Mouse (Mus musculus) heart, adult 2 months (tissue): ENCODE results near the gene Tbc1d17. TPM values are rescaled to one million over a fixed set of nuclear protein-coding genes. Genes with fewer than 3 reads are reported as not detected.

Experiments used
- DNase-seq, 2 experiments: peaks; one replicate each; pipeline ENCODE4 v3.0.0; 2021
- H3K27ac ChIP-seq: fragments of 200-600 bp; 2 replicates; pipeline ENCODE4 v1.8.1; 2022
- H3K27me3 ChIP-seq: fragments of 200-500 bp; 2 replicates; pipeline ENCODE4 v1.6.1; 2012; ENCODE audit warnings: mild to moderate bottlenecking, low read length, inconsistent platforms, mixed read lengths; ENCODE audit not compliant: control insufficient read depth, insufficient read depth
- H3K36me3 ChIP-seq: fragments of 200-500 bp; 2 replicates; pipeline ENCODE4 v1.6.1; 2012; ENCODE audit warnings: low read length, inconsistent platforms; ENCODE audit not compliant: control insufficient read depth, insufficient read depth
- H3K4me1 ChIP-seq: fragments of 200-500 bp; 2 replicates; pipeline ENCODE4 v1.6.1; 2011; ENCODE audit warnings: low read length; ENCODE audit not compliant: control insufficient read depth, insufficient read depth
- H3K4me3 ChIP-seq: fragments of 200-600 bp; 2 replicates; pipeline ENCODE4 v1.8.1; 2022
- H3K79me2 ChIP-seq: fragments of 200-500 bp; replicated peaks from 2 replicates; pipeline ENCODE4 v1.6.1; 2012; ENCODE audit warnings: mild to moderate bottlenecking, inconsistent platforms, low read length, moderate library complexity, mixed read lengths; ENCODE audit not compliant: control insufficient read depth, insufficient read depth
- H3K9ac ChIP-seq: fragments of 200-500 bp; 2 replicates; pipeline ENCODE4 v1.6.1; 2012; ENCODE audit warnings: low read depth, mild to moderate bottlenecking, control low read depth, inconsistent platforms, low read length, mixed read lengths
- CTCF ChIP-seq: fragments of 200-600 bp; IDR thresholded peaks from 2 replicates; pipeline ENCODE4 v1.8.1; 2022; ENCODE audit warnings: antibody characterized with exemption, mild to moderate bottlenecking, moderate library complexity
- EP300 ChIP-seq: fragments of 200-500 bp; IDR thresholded peaks from 2 replicates; pipeline ENCODE4 v1.6.1; 2011; ENCODE audit warnings: low read depth, low read length, control low read depth; ENCODE audit not compliant: insufficient read depth
- POLR2A ChIP-seq: fragments of 200-500 bp; IDR thresholded peaks from 2 replicates; pipeline ENCODE4 v1.6.1; 2011; ENCODE audit warnings: mild to moderate bottlenecking, low read depth, low read length, control low read depth; ENCODE audit not compliant: insufficient read depth
- whole genome bisulfite sequencing: fragments of 180-500 bp; shearing (Covaris S2); methylation state at CpG from one replicate; pipeline ENCODE4 v1.1.7; 2018; 5-methylcytosine and 5-hydroxymethylcytosine counted together
- intact Hi-C: fragments of 180-260 bp; cut with DNase I; formaldehyde crosslinking; loops from one replicate; pipeline ENCODE4 v1.15.1; 2025
- polyA plus RNA-seq: library from polyadenylated mRNA; depleted of rRNA; stranded (reverse); fragments of >200 nt; gene quantifications from 2 replicates; pipeline ENCODE4 v1.2.3, GENCODE M21; 2012
- total RNA-seq, 2 experiments: library from RNA; stranded (reverse); gene quantifications; 2 replicates each; pipeline ENCODE4 v1.2.3; 2021

Tbc1d17 gene
- total and polyA plus RNA-seq, 3 experiments, result 29.6 to 56.0 (median 46.6) TPM

DNA sequence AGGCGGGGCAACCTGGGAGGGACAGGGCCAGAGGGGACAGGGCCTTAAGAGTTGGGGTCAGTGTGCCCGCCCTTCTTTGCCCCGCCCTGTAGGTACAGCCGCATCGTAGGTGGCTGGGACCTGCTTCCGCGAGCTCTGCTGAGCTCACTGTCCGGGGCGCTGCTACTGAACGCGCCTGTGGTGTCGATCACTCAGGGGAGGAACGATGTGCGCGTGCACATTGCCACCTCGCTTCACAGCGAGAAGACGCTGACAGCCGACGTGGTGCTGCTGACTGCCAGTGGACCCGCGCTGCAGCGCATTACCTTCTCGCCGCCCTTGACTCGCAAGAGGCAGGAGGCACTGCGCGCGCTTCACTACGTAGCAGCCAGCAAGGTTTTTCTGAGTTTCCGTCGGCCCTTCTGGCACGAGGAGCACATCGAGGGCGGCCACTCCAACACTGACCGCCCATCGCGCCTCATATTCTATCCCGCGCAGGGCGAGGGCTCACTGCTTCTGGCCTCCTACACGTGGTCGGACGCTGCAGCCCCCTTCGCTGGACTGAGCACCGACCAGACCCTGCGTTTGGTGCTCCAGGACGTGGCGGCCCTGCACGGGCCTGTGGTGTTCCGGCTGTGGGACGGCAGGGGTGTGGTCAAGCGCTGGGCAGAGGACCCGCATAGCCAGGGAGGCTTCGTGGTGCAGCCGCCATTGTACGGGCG lies 9.2 kb downstream of the Tbc1d17 start:
- Histone ChIP-seq H3K27me3 (no peaks in the 10 kb centered on the region), H3K27ac (peak overlapping the region; percentile 26; the same call in 1 of the 2 replicates), H3K4me1 (peaks cover 10% of the 10 kb centered on the region), H3K9ac (peak overlapping the region; percentile 67), H3K36me3 (no peaks in the 10 kb centered on the region), H3K79me2 (no peaks in the 10 kb centered on the region), H3K4me3 (peak overlapping the region; percentile 37)
- TF ChIP-seq EP300, result no peak
- TF ChIP-seq CTCF, result no peak
- TF ChIP-seq POLR2A, result no peak
- intact Hi-C loops, result no loop called here
- WGBS, result 5% methylated on average over 58 of the region's 58 CpGs
- peak; percentile 62 to 63 for DNase-seq

- Histone ChIP-seq H3K27me3 (no peaks in the 10 kb centered on the region), H3K9ac (peak overlapping the region; percentile 67), H3K36me3 (no peaks in the 10 kb centered on the region), H3K27ac (no peak overlapping the region; the same call in 1 of the 2 replicates), H3K79me2 (no peaks in the 10 kb centered on the region), H3K4me3 (peak overlapping the region; percentile 37), H3K4me1 (peaks cover 10% of the 10 kb centered on the region)
- intact Hi-C loops, result no loop called here
- DNase-seq, result no peak
- TF ChIP-seq CTCF, result no peak
- no peak for TF ChIP-seq POLR2A
- no peak for TF ChIP-seq EP300
- 48% methylated on average over 11 of the region's 11 CpGs for WGBS
Measured at GRCm38 (mm10) chr7:44839171-44839490, 9.7 kb downstream of the Tbc1d17 start.

GRCm38 (mm10) chr7:44838073-44838472 lies 10.8 kb downstream of the Tbc1d17 start:
- Histone ChIP-seq H3K27ac (no peak overlapping the region), H3K4me1 (peaks cover 10% of the 10 kb centered on the region), H3K79me2 (no peaks in the 10 kb centered on the region), H3K4me3 (no peak overlapping the region), H3K36me3 (no peaks in the 10 kb centered on the region), H3K27me3 (no peaks in the 10 kb centered on the region), H3K9ac (no peak overlapping the region)
- WGBS, result 95% methylated on average over 6 of the region's 6 CpGs
- DNase-seq, result no peak
- intact Hi-C loops, result no loop called here
- no peak for TF ChIP-seq POLR2A
- no peak for TF ChIP-seq CTCF
- no peak for TF ChIP-seq EP300

GRCm38 (mm10) chr7:44836423-44837053 lies 12.3 kb downstream of the Tbc1d17 start:
- Histone ChIP-seq H3K27me3 (no peaks in the 10 kb centered on the region), H3K27ac (peak overlapping the region; percentile 3; the same call in 1 of the 2 replicates), H3K4me3 (no peak overlapping the region), H3K4me1 (peaks cover 10% of the 10 kb centered on the region), H3K36me3 (no peaks in the 10 kb centered on the region), H3K79me2 (no peaks in the 10 kb centered on the region), H3K9ac (peak overlapping the region; percentile 27)
- WGBS, result 71% methylated on average over 9 of the region's 9 CpGs
- TF ChIP-seq CTCF, result no peak
- no peak for TF ChIP-seq POLR2A
- TF ChIP-seq EP300, result no peak
- intact Hi-C loops, result no loop called here
- no peak for DNase-seq

DNA sequence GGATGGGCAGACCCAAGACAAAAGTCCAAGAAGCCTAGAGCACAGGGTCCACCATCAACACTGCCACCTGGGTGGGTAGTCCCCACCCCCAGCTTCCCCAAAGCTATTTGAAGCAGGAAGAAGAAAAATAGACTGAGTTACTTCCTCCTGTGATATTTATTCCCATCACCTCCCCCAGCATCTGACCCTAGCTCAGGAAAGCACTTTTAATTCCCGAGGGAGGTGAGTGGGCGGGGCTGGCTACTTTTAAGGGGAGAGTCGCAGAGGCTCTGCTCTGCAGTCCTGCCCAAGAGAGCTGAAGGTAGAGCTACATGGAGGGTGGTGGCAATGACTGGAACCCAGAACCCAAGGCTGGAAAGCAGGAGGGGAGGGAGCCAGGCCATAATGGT lies 12.9 kb downstream of the Tbc1d17 start:
- Histone ChIP-seq H3K9ac (no peak overlapping the region; the same call in 1 of the 2 replicates), H3K4me1 (peaks cover 10% of the 10 kb centered on the region), H3K27ac (no peak overlapping the region; the same call in 1 of the 2 replicates), H3K79me2 (no peaks in the 10 kb centered on the region), H3K4me3 (no peak overlapping the region), H3K36me3 (no peaks in the 10 kb centered on the region), H3K27me3 (no peaks in the 10 kb centered on the region)
- TF ChIP-seq EP300 (no peak), POLR2A (0 out of 2 replicates have a peak, but pooled peaks have one; percentile 23), CTCF (no peak)
- WGBS, result 20% methylated on average over 3 of the region's 3 CpGs
- intact Hi-C loops, result no loop called here
- peak in 1 of 2 experiments; percentile 59 for DNase-seq

- TF ChIP-seq EP300 (no peak), POLR2A (no peak), CTCF (no peak)
- no peak overlapping the region for H3K9ac ChIP-seq
- H3K27me3 ChIP-seq, result no peaks in the 10 kb centered on the region
- no peak overlapping the region for H3K27ac ChIP-seq
- peaks cover 10% of the 10 kb centered on the region for H3K4me1 ChIP-seq
- no peaks in the 10 kb centered on the region for H3K79me2 ChIP-seq
- WGBS, result 60% methylated on average over 1 of the region's 1 CpGs
- H3K4me3 ChIP-seq, result no peak overlapping the region
- H3K36me3 ChIP-seq, result no peaks in the 10 kb centered on the region
- intact Hi-C loops, result no loop called here
- DNase-seq, result no peak
Measured at GRCm38 (mm10) chr7:44835373-44836015, 13.4 kb downstream of the Tbc1d17 start.
